Mouse (Mus musculus) kidney, postnatal 10 days (tissue): ENCODE results near the gene Gm42417.

Experiments used
- DNase-seq: peaks from one replicate; pipeline ENCODE4 v3.0.0; 2021; ENCODE audit warnings: mixed read lengths

Gm42417 gene

DNA sequence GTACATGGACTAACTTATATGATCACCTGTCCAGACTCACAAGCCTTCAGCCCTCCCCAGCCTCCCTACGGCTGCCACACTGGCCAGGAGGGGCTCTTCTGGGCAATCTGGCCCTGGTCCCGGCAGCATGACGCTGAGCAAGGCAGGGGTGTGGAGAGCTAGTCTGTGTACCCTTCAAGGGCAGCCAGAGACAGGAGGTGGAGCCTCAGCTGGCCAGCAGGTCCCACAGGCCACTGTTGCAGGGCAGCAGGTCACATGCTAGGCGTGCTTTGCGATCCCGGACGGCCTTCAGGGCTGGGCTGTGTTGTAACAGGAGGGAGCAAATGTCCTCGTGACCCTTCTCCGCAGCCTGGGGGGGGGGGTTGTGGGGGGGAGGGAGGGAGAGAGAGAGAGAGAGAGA is at the start of gene Gm42417:
Gm42417 (minus strand) TSS at position 244 of the 400 bp plus-strand sequence.
- DNase-seq = peak; percentile 85

DNA sequence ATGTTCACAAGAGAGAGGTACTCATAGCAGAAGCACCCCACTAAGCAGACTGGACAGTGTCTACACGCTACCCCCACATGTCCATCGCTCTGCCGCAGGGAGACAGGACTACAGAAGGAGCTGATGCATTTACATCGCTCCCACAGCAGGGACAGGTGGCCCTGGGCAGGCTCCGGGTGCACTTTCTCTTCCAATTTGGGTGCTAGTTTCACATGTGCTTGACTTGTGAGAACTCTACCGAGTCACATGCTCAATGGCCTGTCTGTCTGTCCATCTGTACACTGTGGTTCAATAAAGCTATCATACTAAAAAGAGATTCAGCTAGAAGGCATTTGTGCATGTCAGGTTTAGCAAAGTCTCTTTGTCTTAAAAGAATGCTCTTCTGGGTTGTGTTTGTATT is 48.6 kb upstream of the Gm42417 start:
- DNase-seq = no peak

DNA sequence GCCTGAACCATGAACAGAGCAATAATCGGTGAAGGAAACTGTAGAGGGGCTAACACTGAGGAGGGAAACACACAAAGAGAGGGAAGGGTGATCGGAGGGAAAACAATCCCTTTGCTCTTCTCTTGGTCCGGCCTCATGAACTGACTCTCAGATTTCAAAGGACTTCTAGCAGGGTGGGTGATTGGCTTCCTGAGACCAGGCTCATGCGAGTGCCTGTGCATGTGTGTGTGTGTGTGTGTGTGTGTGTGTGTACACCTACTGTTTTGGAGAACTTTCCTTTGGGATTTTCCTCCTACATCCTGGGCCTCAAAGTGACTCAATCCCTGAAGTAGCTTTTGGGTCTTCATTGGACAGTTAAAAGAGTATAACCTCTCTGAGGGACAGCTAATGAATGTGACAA is 47.1 kb upstream of the Gm42417 start:
- DNase-seq = no peak

DNA sequence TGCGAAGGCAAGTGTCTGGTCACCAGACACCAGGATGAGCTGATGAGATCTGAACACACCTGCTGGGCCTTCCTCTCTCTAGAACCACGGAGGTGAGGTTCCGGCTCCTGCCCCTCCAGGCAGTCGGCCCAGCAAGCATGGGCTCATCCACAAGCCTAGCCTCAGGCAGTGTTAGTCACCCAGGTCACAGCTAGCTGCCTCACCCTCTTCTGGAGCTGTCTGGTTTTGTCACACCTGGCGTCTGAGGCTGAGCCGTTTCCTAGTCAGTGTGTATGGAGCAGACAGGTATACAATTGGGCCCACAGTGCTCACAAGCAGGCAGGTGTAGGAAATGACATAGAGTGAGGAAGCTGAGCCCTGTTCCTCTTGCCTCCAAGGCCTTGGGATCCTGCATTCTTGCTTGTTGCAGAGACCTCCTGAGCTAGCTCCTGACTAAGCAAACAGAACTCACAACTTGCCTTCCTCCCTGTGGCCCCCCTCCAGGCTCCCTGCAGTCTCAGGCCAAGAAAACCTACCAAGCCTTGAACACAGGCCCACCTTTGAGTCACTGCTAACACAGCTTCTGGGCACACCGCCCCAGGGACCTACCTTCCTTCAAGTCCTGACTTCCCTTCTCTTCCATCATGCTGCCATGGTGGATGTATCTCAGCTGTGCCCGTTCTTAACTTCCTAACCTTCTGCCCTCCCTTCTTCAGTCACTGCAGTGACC is 44.3 kb upstream of the Gm42417 start:
- no peak for DNase-seq

DNA sequence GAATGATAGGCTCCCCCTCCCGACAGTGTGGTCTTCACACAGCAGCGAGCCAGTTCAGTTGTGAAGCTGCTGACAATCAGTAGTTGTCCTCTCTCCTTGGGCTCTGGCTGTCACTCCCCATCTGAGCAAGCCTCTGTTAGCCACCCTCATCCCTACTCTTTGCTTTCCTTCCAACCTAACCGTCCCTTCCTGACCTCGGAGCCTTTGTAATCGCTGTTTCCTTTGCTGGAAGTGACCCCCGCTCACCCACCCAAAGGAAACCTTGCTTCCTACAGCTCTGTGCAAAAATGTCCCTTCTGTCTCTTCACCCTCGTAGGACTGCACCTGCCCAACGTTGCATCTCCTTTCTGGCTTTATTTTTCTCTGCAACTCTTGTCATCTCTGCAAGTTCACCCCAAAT is 43.0 kb upstream of the Gm42417 start:
- DNase-seq = no peak

DNA sequence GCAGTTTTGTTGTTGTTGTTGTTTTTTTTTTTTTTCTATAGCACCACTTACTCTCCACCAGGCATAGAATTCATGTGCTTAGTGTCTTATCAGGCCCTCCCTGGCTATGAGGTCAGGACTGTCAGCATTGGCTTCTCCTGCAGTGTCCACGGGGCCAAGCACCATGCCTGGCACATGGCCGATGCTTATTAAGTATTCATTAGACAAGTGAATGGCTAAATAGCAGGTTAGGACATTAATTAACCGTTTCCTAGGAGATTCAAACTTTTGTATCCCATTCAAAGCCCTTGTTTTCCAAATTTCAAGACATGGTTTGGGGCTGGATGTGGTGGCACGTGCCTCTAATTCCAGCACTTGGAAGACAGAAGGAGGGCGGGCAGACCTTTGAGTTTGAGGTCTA is 42.0 kb upstream of the Gm42417 start:
- no peak for DNase-seq

DNA sequence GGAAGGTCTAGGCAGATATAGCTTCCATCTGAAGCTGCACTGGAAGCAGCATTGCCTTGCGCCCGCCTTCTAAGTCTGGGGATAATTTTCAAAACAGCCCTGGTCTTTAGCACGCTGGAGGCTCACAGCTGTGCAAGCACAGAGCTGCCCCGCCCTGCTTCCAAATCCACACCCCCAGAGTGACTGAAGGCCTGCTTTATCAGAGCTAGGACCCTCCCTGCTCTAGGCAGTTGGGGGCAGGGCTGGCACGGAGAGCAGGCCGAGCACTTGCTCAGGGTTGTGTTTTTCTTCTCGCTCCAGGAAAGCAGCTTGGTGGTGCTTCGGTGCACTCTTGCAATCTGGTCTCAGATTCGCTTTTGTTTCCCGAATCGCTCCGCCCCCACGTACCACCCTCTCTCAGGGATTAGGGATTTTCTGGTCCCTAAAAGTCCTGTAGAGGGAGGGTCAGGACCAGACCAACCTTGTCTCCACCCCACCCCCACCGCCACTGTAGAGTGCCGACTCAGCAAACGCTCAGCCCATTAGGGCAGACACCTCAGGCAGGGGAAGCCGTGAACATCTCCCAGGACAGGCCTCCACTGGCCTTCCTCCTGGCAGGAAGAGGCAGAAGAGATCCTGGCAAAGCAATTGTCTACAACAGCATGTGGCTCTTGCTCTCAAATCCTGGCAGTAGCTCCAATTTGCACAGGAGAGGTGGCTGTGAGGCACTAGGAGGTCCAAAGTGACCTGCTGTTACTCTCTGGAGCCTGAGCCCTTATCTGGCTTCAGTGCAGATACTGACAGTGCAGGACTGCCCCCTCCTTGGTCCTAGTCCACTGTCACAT is 41.4 kb upstream of the Gm42417 start:
- DNase-seq = peak; percentile 80

DNA sequence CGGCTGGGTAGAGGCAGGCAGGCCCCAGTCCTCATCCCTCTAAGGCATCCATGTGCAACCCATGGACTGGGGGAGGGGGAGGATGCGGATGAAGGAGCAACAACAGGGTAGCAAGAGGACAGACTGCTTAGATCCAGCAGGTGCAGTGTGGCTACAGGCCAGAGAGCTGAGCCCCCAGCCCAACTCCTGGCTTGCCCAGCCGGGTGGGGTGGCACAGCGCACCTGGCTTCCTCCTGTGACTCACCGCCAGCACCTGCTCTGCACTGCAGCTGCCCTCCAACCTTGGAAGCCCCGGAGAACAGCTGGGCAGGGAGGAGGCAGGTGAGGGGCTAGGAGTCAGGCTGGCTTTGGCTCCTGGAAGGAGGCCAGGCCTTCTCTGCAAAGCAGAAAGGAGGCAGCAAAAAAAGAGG is 40.8 kb upstream of the Gm42417 start:
- peak; percentile 58 for DNase-seq

DNA sequence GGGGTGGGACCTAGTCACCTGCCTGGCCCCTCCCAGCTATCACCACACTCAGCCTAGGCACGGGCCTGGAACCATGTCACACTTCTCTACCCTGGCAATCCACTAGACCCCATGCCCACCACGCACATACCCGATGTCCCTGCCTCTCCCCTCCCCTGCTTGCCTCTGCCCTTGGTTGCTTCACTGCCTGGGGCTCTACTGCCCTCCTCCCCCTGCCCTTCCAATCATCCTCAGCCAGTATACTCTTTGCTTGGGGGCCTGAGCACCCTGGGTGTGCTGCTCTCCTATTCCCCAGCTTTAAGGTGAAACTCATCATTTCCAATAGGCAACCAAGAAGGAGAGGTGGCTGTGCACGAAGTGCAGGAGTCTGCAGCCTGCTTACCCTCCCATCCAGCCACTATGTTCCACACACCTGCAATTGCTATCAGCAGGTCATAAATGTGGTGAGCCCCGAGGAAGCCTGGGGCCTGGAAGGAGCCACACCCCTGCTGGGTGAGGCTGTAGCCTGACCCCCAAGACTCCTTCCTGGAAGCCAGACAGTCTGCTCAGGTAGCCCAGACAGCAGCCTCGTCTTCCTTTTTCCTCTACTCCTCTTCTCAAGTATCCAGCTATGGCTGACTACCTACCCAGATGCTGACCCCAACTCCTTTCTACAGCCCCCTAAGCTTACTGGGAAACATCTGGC is 37.9 kb upstream of the Gm42417 start:
- DNase-seq = no peak

DNA sequence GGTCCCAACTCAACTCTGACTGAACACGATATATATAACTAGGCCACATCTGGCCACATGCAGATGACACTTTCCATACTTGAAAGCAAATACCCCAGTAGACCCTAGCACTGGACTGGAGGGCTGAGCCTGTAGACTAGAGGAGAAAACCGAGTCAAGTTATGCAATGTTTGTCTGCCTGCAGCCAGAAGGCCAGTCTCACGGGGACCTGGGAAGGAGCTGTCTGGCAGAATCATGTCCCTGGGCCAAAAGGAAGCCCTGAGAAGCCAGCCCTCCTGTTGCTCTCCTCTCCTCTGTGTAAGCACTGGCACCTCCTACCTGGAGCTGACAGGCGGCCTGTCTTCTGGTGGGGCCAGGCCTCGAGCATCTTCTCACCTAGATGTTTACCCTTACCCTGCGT is 36.1 kb upstream of the Gm42417 start:
- DNase-seq = no peak

DNA sequence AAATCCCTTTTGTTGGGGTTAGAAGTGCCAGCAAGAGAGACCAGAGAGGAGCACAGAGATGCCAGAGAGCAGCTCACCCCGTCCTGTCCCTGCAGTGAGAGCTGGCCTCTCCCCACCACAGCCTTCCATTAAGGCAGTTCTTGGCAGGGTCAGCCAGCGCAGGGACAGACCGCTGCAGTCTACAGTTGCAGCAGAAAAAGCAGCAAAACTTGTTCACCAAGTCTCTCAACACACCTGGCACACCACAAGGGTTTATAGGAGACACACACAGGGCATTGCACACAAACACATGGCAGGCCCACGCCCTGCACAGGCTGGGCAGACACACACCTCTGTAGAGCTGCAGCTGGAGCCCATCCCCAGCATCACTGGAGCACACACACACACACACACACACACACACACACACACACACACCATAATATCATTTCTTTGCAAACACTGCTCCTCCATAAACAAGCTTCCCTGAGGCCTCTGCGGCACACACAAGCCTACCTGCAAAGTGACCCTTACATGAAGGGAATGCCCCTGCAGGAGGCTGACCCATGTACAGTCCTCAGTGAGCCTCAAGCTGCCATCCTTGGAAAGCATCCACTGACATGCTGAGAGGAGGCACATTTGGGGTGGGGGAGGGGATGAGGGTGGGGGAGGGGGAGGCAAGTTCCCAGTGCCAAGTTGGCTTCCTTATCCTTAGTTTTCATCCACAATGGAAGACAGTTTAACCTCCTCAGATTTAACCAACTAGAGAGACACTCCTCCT is 35.1 kb upstream of the Gm42417 start:
- DNase-seq = peak; percentile 34

DNA sequence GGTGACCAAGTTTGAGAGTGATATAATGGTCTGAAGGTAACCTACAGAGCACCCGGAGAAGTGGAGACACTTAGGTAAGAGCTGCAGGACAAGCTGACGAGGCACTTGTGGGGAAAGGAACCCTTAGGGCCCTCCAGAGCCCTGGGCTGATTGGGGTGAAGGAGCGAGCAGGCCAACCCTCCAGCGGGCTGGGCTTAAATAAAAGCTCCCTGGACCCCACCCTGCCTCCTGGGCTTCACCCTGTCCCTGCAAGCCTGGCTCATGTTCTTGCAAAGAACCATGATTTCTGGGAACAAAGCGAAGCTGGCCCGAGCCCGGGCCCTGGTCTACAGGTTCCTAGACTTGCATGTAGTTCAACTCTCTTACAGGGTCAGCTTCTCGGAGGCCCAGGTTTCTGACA is 34.3 kb upstream of the Gm42417 start:
- DNase-seq = no peak

DNA sequence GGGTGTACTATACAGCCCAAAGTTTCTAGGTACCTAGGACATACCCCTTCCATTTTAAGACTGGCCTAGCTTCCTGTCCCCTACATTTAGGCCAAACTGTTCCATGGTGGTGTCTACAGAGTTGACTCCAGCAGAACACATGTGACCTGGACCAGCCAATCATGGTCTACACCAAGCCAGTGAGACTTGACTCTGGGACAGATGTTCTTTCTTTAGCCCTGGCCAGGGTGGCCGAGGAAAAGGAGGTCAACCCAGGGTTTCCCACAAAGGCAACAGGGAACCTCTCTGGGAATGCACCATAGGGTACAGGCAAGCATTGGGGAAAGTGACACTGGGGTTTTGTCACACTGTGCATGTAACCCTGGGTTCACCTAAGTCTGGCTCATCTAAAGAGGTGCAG is 33.5 kb upstream of the Gm42417 start:
- DNase-seq = no peak

DNA sequence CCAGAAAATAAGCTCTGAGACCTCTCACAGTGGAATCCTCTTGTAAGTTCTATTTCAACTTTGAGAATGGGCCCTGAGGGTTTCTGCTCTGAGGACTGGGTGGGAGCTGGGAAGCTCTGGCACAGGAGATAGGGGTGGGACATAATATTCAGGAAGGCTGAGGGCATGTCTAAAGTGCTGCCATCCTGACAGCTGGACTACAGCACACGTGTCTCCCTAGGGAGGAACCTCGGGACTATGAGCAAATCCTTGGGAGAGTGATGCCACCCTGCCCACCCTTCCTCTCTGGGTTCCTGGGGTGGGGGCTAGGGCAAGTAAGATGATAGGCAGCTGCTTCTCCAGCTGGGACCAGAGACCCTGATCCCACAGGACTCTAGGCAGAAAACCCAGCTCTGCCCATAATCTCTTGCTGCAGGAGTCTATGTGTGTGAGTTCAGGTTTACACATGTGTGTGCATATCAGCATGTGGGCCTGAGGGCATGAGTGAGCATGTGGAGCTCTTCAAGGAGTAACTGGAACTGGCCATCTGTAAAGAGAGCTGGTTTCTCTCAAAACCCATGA is 33.0 kb upstream of the Gm42417 start:
- DNase-seq = no peak

DNA sequence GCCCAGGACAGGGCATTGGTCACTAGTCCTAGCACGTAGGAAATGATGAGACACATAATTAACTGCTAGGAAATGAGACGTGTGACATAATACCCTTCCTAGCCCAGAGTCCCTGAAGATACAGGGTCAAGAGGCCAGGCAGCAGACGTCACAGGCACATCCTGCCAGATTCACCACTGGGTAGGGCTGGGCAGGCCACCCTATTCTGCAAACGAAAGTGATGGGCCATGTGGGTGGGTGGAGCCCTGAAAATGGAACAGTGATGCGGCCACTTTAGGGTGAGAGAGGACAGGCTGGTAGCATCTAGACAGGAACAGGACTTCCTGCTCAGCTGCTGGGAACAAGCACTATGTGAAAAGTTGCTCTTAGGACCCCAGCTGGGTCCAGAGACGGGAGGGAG is 32.4 kb upstream of the Gm42417 start:
- DNase-seq = peak; percentile 83

DNA sequence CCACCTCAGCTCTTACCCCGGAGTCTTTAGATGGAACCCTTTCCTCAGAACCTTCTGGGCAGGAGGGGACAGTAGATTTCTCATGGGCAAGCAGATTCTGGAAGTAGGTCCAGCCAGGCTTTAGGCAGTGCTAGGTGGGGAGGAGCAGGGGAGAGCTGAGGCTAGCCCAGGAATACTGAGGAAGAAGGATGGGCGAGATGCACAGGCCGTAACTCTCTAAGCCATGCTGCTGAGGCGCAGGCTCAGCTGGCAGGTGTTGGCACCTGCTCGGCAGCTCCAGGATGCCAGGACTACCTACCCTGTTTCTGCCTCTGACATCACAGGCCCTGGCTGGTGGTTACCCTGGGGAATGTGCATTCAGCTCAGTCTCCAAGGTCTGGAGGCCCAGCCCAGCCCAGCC is 31.1 kb upstream of the Gm42417 start:
- no peak for DNase-seq

DNA sequence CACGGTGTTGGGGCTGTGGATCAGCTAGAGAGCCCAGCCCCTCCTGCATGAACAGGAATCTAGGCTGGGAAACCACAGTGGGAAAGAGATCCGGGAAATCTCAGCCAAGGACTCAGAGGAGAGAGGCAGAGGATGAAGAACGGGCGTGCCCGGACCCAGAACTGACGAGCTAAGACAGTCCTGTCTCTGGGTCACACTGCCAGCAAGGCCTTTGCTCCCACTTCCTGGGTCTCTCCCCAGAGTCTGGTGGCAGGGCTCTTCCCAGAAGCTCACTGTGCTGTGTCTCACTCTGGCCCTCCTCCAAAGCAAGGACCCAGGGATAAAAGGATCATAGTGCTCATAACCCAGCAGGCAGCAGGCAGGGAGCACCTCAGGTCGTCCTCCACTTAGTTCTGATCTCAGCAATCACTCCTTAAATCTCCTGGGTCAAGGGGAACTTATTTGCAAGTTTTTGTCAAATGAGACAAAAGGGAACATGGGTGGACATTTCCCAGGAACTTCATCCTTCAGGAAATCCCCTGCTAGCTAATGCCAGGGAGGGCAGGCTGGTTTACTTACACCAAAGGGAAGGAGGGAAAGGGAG is 30.6 kb upstream of the Gm42417 start:
- DNase-seq = no peak

DNA sequence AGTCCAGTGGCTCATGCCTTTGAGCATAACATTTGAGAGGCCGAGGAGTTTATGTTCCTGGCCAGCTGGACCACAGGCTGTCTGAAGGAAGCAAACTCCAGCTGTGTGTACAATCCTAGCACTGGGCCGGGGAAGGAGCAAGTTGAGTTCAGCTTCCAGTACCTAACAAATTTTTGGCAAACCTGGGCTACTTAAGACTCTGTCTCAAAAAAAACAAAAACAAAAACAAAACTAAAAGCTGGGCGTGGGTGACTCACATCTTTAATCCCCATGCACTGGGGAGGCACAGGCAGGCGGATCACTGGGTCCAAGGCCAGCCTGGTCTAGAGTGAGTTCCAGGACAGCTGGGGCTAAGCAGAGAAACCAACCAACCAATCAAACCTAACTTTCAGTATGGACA is 29.5 kb upstream of the Gm42417 start:
- DNase-seq = no peak

DNA sequence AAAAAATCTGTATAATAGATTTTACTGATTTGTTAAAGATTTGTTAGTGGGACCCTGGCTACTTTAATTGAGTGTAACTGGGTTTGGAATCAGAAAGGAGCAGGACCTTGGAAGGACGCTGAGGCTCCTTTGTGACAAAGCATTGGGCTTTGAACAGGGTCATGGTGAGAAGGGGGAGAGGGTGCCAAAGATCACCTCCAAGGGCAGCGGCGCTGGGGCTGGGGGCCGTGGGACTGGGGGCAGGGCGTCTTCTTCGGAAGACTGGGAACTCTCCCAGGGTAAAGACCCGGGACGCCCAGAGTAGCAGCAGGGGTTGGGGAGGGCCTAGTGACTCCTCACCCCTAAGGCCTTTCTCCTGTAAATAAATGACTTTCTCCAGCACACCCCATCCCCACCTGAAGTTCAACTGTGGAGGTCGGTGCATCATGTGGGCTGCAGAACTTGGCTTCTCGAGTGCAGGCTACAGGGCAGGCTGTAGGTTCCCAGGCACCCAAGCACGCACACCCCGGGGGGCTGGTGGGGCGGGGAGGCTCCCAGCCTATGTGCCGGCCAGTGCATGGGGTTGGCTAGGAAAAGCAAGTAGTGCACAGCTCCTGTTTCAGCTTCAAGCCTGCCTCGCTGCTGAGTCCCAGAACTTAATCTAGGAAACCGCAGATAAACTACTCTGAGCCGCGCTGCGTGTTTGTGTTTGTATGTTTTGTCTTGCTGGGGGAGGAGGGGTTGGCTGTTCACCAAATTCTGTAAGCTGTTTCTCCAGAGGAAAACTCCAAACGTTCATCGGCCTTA is 28.8 kb upstream of the Gm42417 start:
- peak; percentile 54 for DNase-seq

DNA sequence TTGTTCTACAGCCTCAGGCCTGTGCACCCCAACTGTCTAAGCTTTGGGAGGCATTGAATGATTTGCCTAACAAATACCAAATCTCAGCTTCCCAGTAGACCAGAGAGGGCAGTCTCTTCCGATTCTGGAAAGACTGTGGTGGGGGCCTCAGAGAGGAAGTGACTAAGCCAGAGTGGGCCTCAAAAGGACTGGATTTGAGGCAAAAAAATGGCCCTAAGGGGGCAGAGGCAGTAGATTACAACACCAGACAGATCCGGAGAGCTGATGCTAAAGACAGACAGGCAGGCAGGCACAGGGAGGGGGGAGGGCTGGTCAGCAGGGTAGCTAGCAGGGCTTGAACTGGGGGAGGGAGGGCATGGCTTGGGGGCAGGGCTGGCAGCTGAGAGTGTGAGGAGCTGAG is 27.2 kb upstream of the Gm42417 start:
- no peak for DNase-seq

DNA sequence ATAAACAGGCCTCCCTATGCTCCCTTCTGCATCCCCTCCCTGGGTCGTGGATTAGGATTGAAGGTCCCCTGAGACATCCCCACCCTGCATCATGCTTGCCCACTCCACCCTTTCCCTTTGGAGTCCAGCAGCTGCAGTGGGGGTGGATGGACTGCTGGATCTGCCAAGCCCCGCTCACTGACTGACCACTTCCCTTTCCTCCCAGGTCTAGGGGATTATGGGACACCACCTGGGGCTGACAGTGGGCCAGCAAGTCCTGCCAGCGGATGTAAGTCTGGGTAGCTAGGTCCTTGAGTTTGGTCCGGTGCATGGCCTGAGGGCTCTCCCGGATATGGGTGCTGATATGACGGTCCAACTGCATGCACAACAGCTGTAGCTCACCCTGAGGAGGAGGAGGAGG is 24.9 kb upstream of the Gm42417 start:
- DNase-seq = peak; percentile 55

DNA sequence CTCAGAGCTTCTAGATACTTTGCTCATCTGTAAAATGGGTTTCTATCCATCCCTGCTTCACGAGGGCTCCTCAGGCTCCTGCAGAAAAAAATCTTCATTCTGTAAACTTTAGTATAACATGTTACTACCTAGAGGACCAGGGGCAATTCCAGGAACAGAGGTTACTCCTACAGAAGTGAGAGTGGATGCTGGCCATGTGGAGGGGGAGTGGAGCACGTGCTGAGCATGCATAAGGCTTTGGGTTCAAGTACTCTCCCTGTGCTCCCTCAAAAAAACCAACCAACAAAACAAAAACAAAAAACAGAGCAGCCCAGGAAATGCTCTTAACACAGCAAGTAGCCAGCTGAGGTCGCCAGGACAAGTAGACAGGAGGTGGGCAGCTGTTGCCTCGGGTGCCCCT is 24.4 kb upstream of the Gm42417 start:
- no peak for DNase-seq
